Mouse (Mus musculus) myocyte (in vitro differentiated cells): ENCODE measurements around the gene Siae.

Source experiments
- E2F4 ChIP-seq: IDR thresholded peaks from one replicate; pipeline ENCODE4 v1.6.1; 2011; ENCODE audit warnings: mild to moderate bottlenecking, control low read depth, moderate library complexity; ENCODE audit not compliant: insufficient read depth
- MAX ChIP-seq: IDR thresholded peaks from one replicate; pipeline ENCODE4 v1.6.1; 2011; ENCODE audit warnings: low read depth, mild to moderate bottlenecking, control low read depth
- MYOD1 ChIP-seq, 3 experiments: IDR thresholded peaks; one replicate each; pipeline ENCODE4 v1.6.1; 2011; ENCODE audit warnings: control low read depth in 2 of 3, low read depth in 2 of 3, mild to moderate bottlenecking in 2 of 3, moderate library complexity in 1 of 3; ENCODE audit not compliant: insufficient read length in 2 of 3, control insufficient read depth in 1 of 3
- POLR2A ChIP-seq: IDR thresholded peaks from one replicate; pipeline ENCODE4 v1.6.1; 2011; ENCODE audit warnings: low read depth, mild to moderate bottlenecking, control low read depth, moderate library complexity; ENCODE audit not compliant: insufficient read length
- POLR2AphosphoS2 ChIP-seq: IDR thresholded peaks from one replicate; pipeline ENCODE4 v1.6.1; 2011; ENCODE audit warnings: low read depth, control low read depth; ENCODE audit not compliant: insufficient read length
- REST ChIP-seq: IDR thresholded peaks from one replicate; pipeline ENCODE4 v1.6.1; 2011; ENCODE audit warnings: mild to moderate bottlenecking, control low read depth, moderate library complexity; ENCODE audit not compliant: insufficient read depth, insufficient read length
- TCF12 ChIP-seq: IDR thresholded peaks from one replicate; pipeline ENCODE4 v1.6.1; 2011; ENCODE audit warnings: mild to moderate bottlenecking, control low read depth; ENCODE audit not compliant: poor library complexity, insufficient read depth, severe bottlenecking
- USF1 ChIP-seq: IDR thresholded peaks from one replicate; pipeline ENCODE4 v1.6.1; 2011; ENCODE audit warnings: low read depth, mild to moderate bottlenecking, control low read depth, moderate library complexity

GRCm38 (mm10) chr9:37624502-37624901, 69.0 kb downstream of the Siae start:
- TF ChIP-seq POLR2A (no peak), TCF12 (no peak), MYOD1 (IDR thresholded peaks at IDR 0.05; ENCODE audit: control insufficient read depth in 1 of 3, insufficient read length in 2 of 3, low read depth in 2 of 3) (no peak), E2F4 (no peak), REST (no peak), MAX (no peak), POLR2AphosphoS2 (no peak), USF1 (no peak)
